Mouse (Mus musculus) liver, adult 2 months (tissue): Measurements from ENCODE around the gene Plek. TPM values are rescaled to one million over a fixed set of nuclear protein-coding genes. Genes with fewer than 3 reads are reported as not detected.
A peak's percentile ranks its signal among the peaks of the same experiment; 100 is the strongest.

Experiments
- DNase-seq: peaks from one replicate; pipeline ENCODE4 v3.0.0-alpha.2; 2011; ENCODE audit warnings: low read depth, low spot score; ENCODE audit errors: extremely low read depth
- H3K27ac ChIP-seq: fragments of 200-500 bp; replicated peaks from 2 replicates; pipeline ENCODE4 v1.5.1; 2012; ENCODE audit warnings: low read depth, mild to moderate bottlenecking, control low read depth, inconsistent platforms, low read length; ENCODE audit not compliant: insufficient read depth
- H3K27me3 ChIP-seq: fragments of 200-500 bp; 2 replicates; pipeline ENCODE4 v1.6.1; 2012; ENCODE audit warnings: mild to moderate bottlenecking, moderate library complexity, low read length, inconsistent platforms; ENCODE audit not compliant: control insufficient read depth, insufficient read depth
- H3K36me3 ChIP-seq: fragments of 200-500 bp; 2 replicates; pipeline ENCODE4 v1.6.1; 2012; ENCODE audit warnings: low read length, inconsistent platforms; ENCODE audit not compliant: control insufficient read depth, insufficient read depth
- H3K4me1 ChIP-seq: fragments of 200-500 bp; 2 replicates; pipeline ENCODE4 v1.6.1; 2011; ENCODE audit warnings: low read length; ENCODE audit not compliant: control insufficient read depth, insufficient read depth
- H3K4me3 ChIP-seq: fragments of 200-500 bp; 2 replicates; pipeline ENCODE4 v1.5.1; 2011; ENCODE audit warnings: low read depth, mild to moderate bottlenecking, control low read depth, low read length, moderate library complexity; ENCODE audit not compliant: insufficient read depth
- H3K79me2 ChIP-seq: fragments of 200-500 bp; 2 replicates; pipeline ENCODE4 v1.6.1; 2012; ENCODE audit warnings: inconsistent platforms, mild to moderate bottlenecking, low read length, moderate library complexity; ENCODE audit not compliant: control insufficient read depth, insufficient read depth
- H3K9ac ChIP-seq: fragments of 200-500 bp; 2 replicates; pipeline ENCODE4 v1.6.1; 2012; ENCODE audit warnings: low read depth, mild to moderate bottlenecking, control low read depth, inconsistent platforms, low read length
- CTCF ChIP-seq: fragments of 200-500 bp; IDR thresholded peaks from 2 replicates; pipeline ENCODE4 v1.5.1; 2011; ENCODE audit warnings: low read depth, low read length, control low read depth
- POLR2A ChIP-seq: fragments of 200-500 bp; IDR thresholded peaks from 2 replicates; pipeline ENCODE4 v1.6.1; 2011; ENCODE audit warnings: low read length, control low read depth; ENCODE audit not compliant: insufficient read depth; ENCODE audit errors: extremely low read depth
- WGBS: fragments of 180-500 bp; shearing (Covaris S2); methylation state at CpG from one replicate; pipeline ENCODE4 v1.1.7; 2018; 5-methylcytosine and 5-hydroxymethylcytosine counted together
- polyA plus RNA-seq: library from polyadenylated mRNA; depleted of rRNA; stranded (reverse); fragments of >200 nt; gene quantifications from 2 replicates; pipeline ENCODE4 v1.2.3, GENCODE M21; 2012; rRNA removed
- total RNA-seq: library from RNA; depleted of rRNA; stranded (reverse); fragments of >200 nt; gene quantifications from 2 replicates; pipeline ENCODE4 v1.2.3, GENCODE M21; 2014; rRNA removed

Plek gene
- total and polyA plus RNA-seq, 2 experiments = 0.29 to 2.0 TPM

- TF ChIP-seq POLR2A (no peak), CTCF (peak; percentile 31; the same call in 1 of the 2 replicates)
- H3K27me3 ChIP-seq = no peaks in the 10 kb centered on the region
- H3K79me2 ChIP-seq = no peaks in the 10 kb centered on the region
- peak; percentile 42 for DNase-seq
- 10% methylated on average over 1 of the region's 1 CpGs for WGBS
- H3K9ac ChIP-seq = no peak overlapping the region
- no peak overlapping the region for H3K27ac ChIP-seq
- H3K4me3 ChIP-seq = no peak overlapping the region
- H3K4me1 ChIP-seq = no peaks in the 10 kb centered on the region
- H3K36me3 ChIP-seq = no peaks in the 10 kb centered on the region
These were observed 103.4 kb downstream of the Plek start for GRCm38 (mm10) chr11:16948756-16949155.

- Histone ChIP-seq H3K79me2 (no peaks in the 10 kb centered on the region), H3K36me3 (no peaks in the 10 kb centered on the region), H3K27ac (no peak overlapping the region), H3K4me3 (no peak overlapping the region), H3K4me1 (no peaks in the 10 kb centered on the region), H3K9ac (no peak overlapping the region), H3K27me3 (no peaks in the 10 kb centered on the region)
- no peak for DNase-seq
- 85% methylated on average over 4 of the region's 4 CpGs for WGBS
- no peak for TF ChIP-seq POLR2A
- no peak for TF ChIP-seq CTCF
These were observed 109.2 kb downstream of the Plek start for GRCm38 (mm10) chr11:16943016-16943415.

GRCm38 (mm10) chr11:16941973-16942452 is 110.2 kb downstream of the Plek start:
- H3K9ac ChIP-seq = no peak overlapping the region

DNA sequence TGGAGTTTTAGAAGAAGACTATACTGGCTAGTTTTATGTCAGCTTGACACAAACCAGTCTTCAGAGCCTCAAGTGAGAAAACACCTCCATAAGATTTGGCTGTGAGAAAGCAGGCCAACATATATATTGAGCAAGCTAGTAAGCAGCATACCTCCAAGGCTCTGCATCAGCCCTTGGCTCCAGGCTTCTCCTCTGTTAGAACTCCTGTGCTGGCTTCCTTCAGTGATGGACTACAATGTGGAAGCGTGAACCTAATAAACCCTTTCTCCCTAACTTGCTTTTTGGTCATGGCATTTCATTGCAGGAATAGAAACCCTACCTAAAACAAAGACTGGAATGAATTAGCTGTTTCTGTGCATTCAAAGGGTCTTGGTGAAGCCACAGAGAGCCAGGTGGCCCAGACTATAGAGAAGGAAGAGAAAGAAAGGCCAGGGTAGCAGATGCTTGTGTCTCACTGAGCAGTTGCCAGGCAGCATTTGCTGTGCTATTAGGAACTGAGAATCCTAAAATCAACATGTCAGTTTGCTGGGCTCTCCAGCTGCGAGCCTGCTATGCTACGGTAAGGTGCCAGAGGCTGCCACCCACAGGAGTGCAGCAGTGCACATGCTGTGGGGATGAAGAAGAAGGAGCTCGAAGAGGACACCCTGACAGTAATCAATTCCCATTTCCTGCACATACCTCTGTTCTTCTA is 110.9 kb downstream of the Plek start:
- H3K4me1 ChIP-seq = no peaks in the 10 kb centered on the region
- no peaks in the 10 kb centered on the region for H3K27me3 ChIP-seq
- WGBS = 82% methylated on average over 4 of the region's 4 CpGs
- no peak overlapping the region for H3K4me3 ChIP-seq
- no peaks in the 10 kb centered on the region for H3K36me3 ChIP-seq
- no peak overlapping the region for H3K27ac ChIP-seq
- no peak overlapping the region for H3K9ac ChIP-seq
- TF ChIP-seq POLR2A (no peak), CTCF (no peak)
- no peak for DNase-seq
- H3K79me2 ChIP-seq = no peaks in the 10 kb centered on the region

More at GRCm38 (mm10) chr11:16941973-16942452, 110.2 kb downstream of the Plek start:
- no peaks in the 10 kb centered on the region for H3K27me3 ChIP-seq
- DNase-seq = no peak
- WGBS = 67% methylated on average over 4 of the region's 4 CpGs
- no peaks in the 10 kb centered on the region for H3K4me1 ChIP-seq
- no peaks in the 10 kb centered on the region for H3K79me2 ChIP-seq
- no peaks in the 10 kb centered on the region for H3K36me3 ChIP-seq
- TF ChIP-seq CTCF = no peak
- H3K27ac ChIP-seq = no peak overlapping the region
- H3K4me3 ChIP-seq = no peak overlapping the region

GRCm38 (mm10) chr11:16935577-16936236 is 116.5 kb downstream of the Plek start:
- WGBS = 76% methylated on average over 6 of the region's 6 CpGs
- Histone ChIP-seq H3K36me3 (no peaks in the 10 kb centered on the region), H3K4me1 (no peaks in the 10 kb centered on the region), H3K4me3 (no peak overlapping the region), H3K27me3 (no peaks in the 10 kb centered on the region), H3K27ac (no peak overlapping the region), H3K79me2 (no peaks in the 10 kb centered on the region), H3K9ac (no peak overlapping the region)
- TF ChIP-seq CTCF = no peak
- no peak for TF ChIP-seq POLR2A
- DNase-seq = no peak

- Histone ChIP-seq H3K27me3 (no peaks in the 10 kb centered on the region), H3K36me3 (no peaks in the 10 kb centered on the region), H3K4me3 (no peak overlapping the region), H3K4me1 (no peaks in the 10 kb centered on the region), H3K79me2 (no peaks in the 10 kb centered on the region), H3K27ac (no peak overlapping the region), H3K9ac (no peak overlapping the region)
- TF ChIP-seq CTCF (no peak), POLR2A (no peak)
- WGBS = 87% methylated on average over 3 of the region's 3 CpGs
- DNase-seq = peak; percentile 24
These were observed 120.0 kb downstream of the Plek start for GRCm38 (mm10) chr11:16932159-16932558.

Other genes with a start within 250 kb of the Plek start
- gene Fbxo48, start 101.0 kb downstream of the Plek start, total RNA-seq = under 0.01 and 0.27 TPM in 2 replicates
- gene Fbxo48, start 101.0 kb downstream of the Plek start, polyA plus RNA-seq = not detected in 2 replicates
- gene Cnrip1, start 795 bp downstream of the Plek start, total RNA-seq = 1.5 and 1.9 TPM in 2 replicates
- gene Cnrip1, start 795 bp downstream of the Plek start, polyA plus RNA-seq = 0.92 and 1.3 TPM in 2 replicates
- 21.4 and 22.8 TPM in 2 replicates for gene Ppp3r1, start 106.9 kb upstream of the Plek start, total RNA-seq
- 15.1 and 18.1 TPM in 2 replicates for gene Ppp3r1, start 106.9 kb upstream of the Plek start, polyA plus RNA-seq
- gene Wdr92, start 129.7 kb upstream of the Plek start, total RNA-seq = 9.3 and 11.5 TPM in 2 replicates
- 4.9 and 5.5 TPM in 2 replicates for gene Wdr92, start 129.7 kb upstream of the Plek start, polyA plus RNA-seq
- 26.8 and 30.7 TPM in 2 replicates for gene Pno1, start 159.2 kb upstream of the Plek start, total RNA-seq
- 4.0 and 4.1 TPM in 2 replicates for gene Pno1, start 159.2 kb upstream of the Plek start, polyA plus RNA-seq
- gene C1d, start 205.2 kb upstream of the Plek start, total RNA-seq = 48.3 and 53.2 TPM in 2 replicates
- gene C1d, start 205.2 kb upstream of the Plek start, polyA plus RNA-seq = 23.4 and 38.9 TPM in 2 replicates